Mouse (Mus musculus): Measurements from ENCODE around the gene Smagp. TPM values are rescaled to one million over a fixed set of nuclear protein-coding genes. Genes with fewer than 3 reads are reported as not detected.

The Smagp gene
- polyA plus RNA-seq, 1 experiment from 2014 or later = 11.9 TPM

DNA sequence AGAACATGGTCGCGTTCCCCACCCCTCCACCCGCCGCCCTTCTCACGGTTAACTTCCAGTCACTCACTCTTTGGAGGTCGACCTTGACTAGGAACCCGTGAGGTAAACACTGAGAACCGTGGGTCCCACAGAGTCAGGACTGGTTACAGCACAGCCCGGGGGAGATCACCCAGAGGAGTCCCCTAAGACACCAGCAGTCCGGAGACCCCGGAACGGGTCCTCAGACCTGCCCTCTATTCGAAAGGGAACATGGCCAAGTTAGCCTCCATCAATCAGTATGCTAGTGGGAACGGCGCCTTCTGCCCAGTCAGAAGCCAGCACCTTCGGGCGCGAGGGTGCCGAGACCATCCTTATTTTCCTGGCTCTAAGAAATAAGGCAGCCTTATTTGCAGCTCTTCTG is 20.5 kb downstream of the Smagp start:
- H3K4me1 ChIP-seq (ENCODE audit: insufficient read depth) = peaks cover 3% of the 10 kb centered on the region; the same call in 1 of the 2 replicates
- peak overlapping the region; percentile 90 for H3K4me3 ChIP-seq (ENCODE audit: low read depth, low read length)
- H3K9me3 ChIP-seq (ENCODE audit: low read depth, low read length) = no peaks in the 10 kb centered on the region
- peak overlapping the region; percentile 92 for H3K9ac ChIP-seq
- 0% methylated on average over 19 of the region's 19 CpGs for WGBS
- H3K4me2 ChIP-seq = peak overlapping the region; percentile 63
- DNase-seq (peak; percentile 38), ATAC-seq (ENCODE audit: insufficient read depth) (peak; percentile 23; the same call in 1 of the 2 replicates)
- peak overlapping the region; percentile 97 for H3K27ac ChIP-seq (ENCODE audit: low read depth)
- TF ChIP-seq CTCF (IDR thresholded peaks at IDR 0.05; ENCODE audit: low read depth) = no peak
- H3K27me3 ChIP-seq (ENCODE audit: insufficient read depth, low read length) = no peaks in the 10 kb centered on the region
- H3K36me3 ChIP-seq (ENCODE audit: insufficient read depth) = peaks cover 37% of the 10 kb centered on the region

DNA sequence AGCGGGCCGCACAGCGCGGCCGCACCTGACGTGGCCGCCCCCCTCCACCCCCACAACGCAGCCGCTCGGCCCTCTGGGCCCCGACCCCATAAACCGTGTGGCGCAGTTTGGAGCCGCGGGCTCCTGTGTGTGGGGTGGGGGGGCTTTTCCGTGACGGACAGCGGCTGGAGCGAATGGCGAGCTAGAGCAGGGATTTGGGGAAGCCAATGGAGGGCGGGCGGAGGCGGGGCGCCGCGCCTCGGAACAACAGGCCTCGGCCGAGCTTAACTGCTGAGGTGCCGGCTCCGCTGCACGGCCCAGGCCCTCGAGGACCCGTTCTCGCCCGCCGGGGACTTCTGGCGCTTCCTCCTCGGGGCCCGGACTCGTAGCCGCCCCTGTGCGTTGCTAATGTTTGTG is 20.9 kb downstream of the Smagp start:
- ATAC-seq (ENCODE audit: insufficient read depth) = peak; percentile 86

DNA sequence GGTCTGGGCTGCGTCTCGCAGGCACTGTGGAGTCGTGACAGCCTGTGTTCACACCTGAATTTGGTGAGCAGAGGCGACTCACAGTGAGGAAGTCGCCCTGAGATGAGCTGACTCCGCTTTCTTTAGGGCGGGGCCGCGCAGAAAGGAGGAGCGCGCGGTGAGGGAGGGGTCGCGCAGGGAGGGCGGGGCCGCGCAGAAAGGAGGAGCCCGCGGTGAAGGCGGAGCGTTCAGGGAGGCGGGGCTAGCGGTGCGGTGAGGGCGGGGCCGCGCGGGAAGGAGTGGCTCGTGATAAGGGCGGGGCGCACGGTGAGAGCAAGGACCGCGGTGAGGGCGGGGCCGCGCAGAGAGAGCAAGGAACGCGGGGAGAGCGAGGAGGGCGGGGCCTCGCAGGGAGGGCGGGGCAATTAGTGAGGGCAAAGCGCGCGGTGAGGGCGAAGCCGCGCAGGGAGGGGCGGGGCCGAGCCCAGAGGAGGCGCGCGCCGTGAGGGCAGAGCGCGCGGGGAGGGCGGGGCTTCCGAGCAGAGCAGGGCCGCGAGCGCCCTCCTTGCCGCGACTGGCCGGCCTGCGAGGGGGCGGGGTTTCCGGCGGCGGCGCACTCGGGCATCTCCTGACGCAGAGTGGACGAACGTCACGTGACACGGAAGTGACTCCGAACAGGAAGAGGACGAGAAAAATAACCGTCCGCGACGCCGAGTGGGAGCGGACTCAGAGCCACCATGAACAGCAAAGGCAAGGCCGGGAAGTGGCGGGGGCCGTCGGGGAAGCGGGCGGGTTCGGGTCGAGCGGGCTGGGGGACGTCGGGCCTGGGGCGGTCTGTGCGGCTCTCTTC is 21.5 kb downstream of the Smagp start, which contains the start of gene Dazap2:
TSS of gene Dazap2 (plus strand) at position 354 of the 829 bp plus-strand sequence.
- H3K36me3 ChIP-seq (ENCODE audit: insufficient read depth) = peaks cover 29% of the 10 kb centered on the region
- H3K9ac ChIP-seq = peak within 1 kb of the TSS; percentile 92
- H3K4me1 ChIP-seq (ENCODE audit: insufficient read depth) = peaks cover 3% of the 10 kb centered on the region; the same call in 1 of the 2 replicates
- H3K27me3 ChIP-seq (ENCODE audit: insufficient read depth, low read length) = no peaks in the 10 kb centered on the region
- DNase-seq = peak; percentile 98
- H3K4me2 ChIP-seq = peak within 1 kb of the TSS; percentile 89
- TF ChIP-seq CTCF (IDR thresholded peaks at IDR 0.05; ENCODE audit: low read depth) = no peak
- H3K4me3 ChIP-seq (ENCODE audit: low read depth, low read length) = peak within 1 kb of the TSS; percentile 90
- H3K9me3 ChIP-seq (ENCODE audit: low read depth, low read length) = no peaks in the 10 kb centered on the region
- peak within 1 kb of the TSS; percentile 97 for H3K27ac ChIP-seq (ENCODE audit: low read depth)
- ATAC-seq (ENCODE audit: insufficient read depth) = peak; percentile 86
- WGBS = under 1% methylated on average over 92 of the region's 99 CpGs

More for the DNA sequence above, 20.9 kb downstream of the Smagp start:
- H3K27ac ChIP-seq (ENCODE audit: low read depth) = peak overlapping the region; percentile 97
- peaks cover 3% of the 10 kb centered on the region; the same call in 1 of the 2 replicates for H3K4me1 ChIP-seq (ENCODE audit: insufficient read depth)
- H3K36me3 ChIP-seq (ENCODE audit: insufficient read depth) = peaks cover 35% of the 10 kb centered on the region
- peak overlapping the region; percentile 63 for H3K4me2 ChIP-seq
- WGBS = 0% methylated on average over 43 of the region's 43 CpGs
- H3K27me3 ChIP-seq (ENCODE audit: insufficient read depth, low read length) = no peaks in the 10 kb centered on the region
- TF ChIP-seq CTCF (IDR thresholded peaks at IDR 0.05; ENCODE audit: low read depth) = no peak
- H3K9ac ChIP-seq = peak overlapping the region; percentile 92
- H3K4me3 ChIP-seq (ENCODE audit: low read depth, low read length) = peak overlapping the region; percentile 90
- H3K9me3 ChIP-seq (ENCODE audit: low read depth, low read length) = no peaks in the 10 kb centered on the region
- DNase-seq = peak; percentile 95

DNA sequence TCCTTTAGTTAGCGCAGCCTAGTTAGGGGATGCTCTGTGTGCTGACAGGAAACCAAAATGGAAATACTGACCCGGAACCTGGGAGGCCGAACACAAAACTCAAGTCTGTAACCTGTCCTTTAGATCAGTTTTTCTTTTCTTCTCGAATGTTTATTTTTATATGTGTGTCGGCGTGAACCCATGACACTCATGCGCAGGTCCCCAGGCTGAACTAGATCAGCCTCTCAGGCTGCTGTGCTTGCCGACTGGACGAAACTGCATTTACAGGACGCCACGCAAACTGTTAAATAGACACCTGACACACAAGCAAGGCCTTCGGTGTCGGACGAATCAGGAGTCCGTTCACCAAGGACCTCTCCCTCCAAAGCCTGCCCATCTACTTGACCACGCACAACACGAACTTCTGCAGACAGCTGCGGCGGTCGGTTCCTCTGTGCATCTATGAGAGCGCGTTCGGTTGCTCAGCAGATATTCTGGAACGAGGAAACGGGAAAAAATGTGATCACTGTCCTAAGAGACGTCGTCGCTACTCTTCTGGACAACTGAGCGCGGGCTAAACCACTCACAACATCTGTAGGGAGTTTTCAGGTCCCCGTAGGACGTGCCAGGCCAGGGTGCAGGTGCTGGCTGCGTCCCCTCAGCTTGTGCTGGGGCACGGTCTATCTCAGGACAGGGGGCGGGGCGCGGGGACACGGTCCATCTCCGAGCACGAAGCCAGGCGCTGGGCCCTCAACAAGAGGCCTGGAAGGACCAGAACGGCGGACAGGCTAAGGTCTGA is 22.3 kb downstream of the Smagp start:
- DNase-seq = peak; percentile 51
- H3K4me2 ChIP-seq = peak overlapping the region; percentile 89

DNA sequence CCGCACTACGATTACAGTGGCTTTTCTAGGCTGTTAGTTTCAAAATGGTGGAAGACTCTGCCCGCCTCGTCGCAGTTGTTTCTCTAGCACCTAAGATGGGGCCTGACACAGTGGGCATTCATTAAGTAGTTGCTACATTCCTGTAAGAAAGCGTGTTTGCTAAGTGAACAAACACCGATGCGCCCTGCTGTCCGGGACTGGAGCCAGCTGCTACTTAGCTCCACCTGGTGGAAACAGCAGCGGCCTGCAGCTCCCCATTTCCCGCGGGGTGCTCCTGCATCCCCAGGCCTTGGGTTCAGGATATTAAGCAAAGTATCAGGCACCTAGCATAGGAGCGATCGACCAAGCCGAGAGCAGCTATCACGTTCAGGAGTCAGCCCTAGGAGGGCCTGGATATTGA is 23.2 kb downstream of the Smagp start:
- peaks cover 14% of the 10 kb centered on the region for H3K36me3 ChIP-seq (ENCODE audit: insufficient read depth)
- peak; percentile 90 for TF ChIP-seq CTCF (IDR thresholded peaks at IDR 0.05; ENCODE audit: low read depth)
- H3K27ac ChIP-seq (ENCODE audit: low read depth) = no peak overlapping the region
- ATAC-seq (ENCODE audit: insufficient read depth) = no peak
- DNase-seq = peak; percentile 88
- H3K27me3 ChIP-seq (ENCODE audit: insufficient read depth, low read length) = no peaks in the 10 kb centered on the region
- 10% methylated on average over 16 of the region's 16 CpGs for WGBS
- H3K9me3 ChIP-seq (ENCODE audit: low read depth, low read length) = no peaks in the 10 kb centered on the region
- H3K4me3 ChIP-seq (ENCODE audit: low read depth, low read length) = peak overlapping the region; percentile 5
- peak overlapping the region; percentile 50 for H3K4me2 ChIP-seq
- 0 out of 2 replicates have a peak overlapping the region, but pooled peaks have one; percentile 2 for H3K9ac ChIP-seq
- peaks cover 3% of the 10 kb centered on the region; the same call in 1 of the 2 replicates for H3K4me1 ChIP-seq (ENCODE audit: insufficient read depth)

More for the DNA sequence above, 22.3 kb downstream of the Smagp start:
- Histone ChIP-seq H3K27ac (ENCODE audit: low read depth) (peak overlapping the region; percentile 30; the same call in 1 of the 2 replicates), H3K27me3 (ENCODE audit: insufficient read depth, low read length) (no peaks in the 10 kb centered on the region), H3K36me3 (ENCODE audit: insufficient read depth) (peaks cover 23% of the 10 kb centered on the region), H3K4me1 (ENCODE audit: insufficient read depth) (peaks cover 3% of the 10 kb centered on the region; the same call in 1 of the 2 replicates), H3K9ac (peak overlapping the region; percentile 52), H3K9me3 (ENCODE audit: low read depth, low read length) (no peaks in the 10 kb centered on the region), H3K4me3 (ENCODE audit: low read depth, low read length) (peak overlapping the region; percentile 90)
- peak; percentile 53; the same call in 1 of the 2 replicates for ATAC-seq (ENCODE audit: insufficient read depth)
- 7% methylated on average over 43 of the region's 43 CpGs for WGBS
- TF ChIP-seq CTCF (IDR thresholded peaks at IDR 0.05; ENCODE audit: low read depth) = no peak

DNA sequence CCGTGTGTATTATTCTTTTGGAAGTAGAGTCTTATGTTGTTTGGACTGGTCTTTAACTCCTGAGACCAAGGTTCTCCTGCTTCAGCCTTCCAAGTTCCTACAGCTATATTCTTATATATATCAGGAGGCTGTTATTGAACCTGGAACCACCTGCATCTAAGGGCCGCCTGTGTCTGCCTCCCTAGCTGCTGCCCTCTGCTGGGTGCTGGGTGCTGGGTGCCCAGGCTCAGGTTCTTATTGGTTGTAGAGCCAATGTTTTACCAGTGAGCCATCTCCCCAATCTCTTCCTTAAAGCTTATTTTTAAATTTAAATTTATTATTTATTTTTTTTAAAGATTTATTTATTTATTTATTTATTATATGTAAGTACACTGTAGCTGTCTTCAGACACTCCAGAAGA is 24.3 kb downstream of the Smagp start:
- peaks cover 3% of the 10 kb centered on the region; the same call in 1 of the 2 replicates for H3K4me1 ChIP-seq (ENCODE audit: insufficient read depth)
- H3K36me3 ChIP-seq (ENCODE audit: insufficient read depth) = peaks cover 3% of the 10 kb centered on the region
- no peak overlapping the region for H3K9ac ChIP-seq
- no peaks in the 10 kb centered on the region for H3K9me3 ChIP-seq (ENCODE audit: low read depth, low read length)
- ATAC-seq (ENCODE audit: insufficient read depth) (no peak), DNase-seq (no peak)
- H3K27ac ChIP-seq (ENCODE audit: low read depth) = no peak overlapping the region
- 53% methylated on average over 2 of the region's 2 CpGs for WGBS
- H3K27me3 ChIP-seq (ENCODE audit: insufficient read depth, low read length) = no peaks in the 10 kb centered on the region
- H3K4me3 ChIP-seq (ENCODE audit: low read depth, low read length) = no peak overlapping the region
- TF ChIP-seq CTCF (IDR thresholded peaks at IDR 0.05; ENCODE audit: low read depth) = peak; percentile 33
- H3K4me2 ChIP-seq = no peak overlapping the region
